Mouse (Mus musculus): ENCODE results near the gene Gan.

DNA sequence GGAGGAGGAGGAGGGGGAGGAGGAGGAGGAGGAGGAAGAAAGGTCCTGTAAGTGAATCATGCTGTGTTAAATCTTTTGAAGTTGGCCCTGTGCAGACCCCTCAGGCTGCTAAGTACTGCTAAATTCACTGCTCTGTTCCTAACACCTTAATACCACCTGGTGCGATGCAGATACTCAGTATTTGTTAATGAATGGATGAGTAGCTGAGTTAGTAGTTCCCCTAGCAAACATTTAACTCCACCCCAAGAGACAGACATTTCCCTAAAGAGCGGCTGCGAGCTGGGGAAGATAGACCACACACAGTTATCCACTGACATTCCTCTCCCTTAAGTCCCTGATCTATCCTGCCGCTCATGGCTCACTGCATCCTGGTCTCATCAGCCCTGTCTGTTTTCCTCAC is 21.6 kb upstream of the Gan start:
- no peak for TF ChIP-seq CTCF (IDR thresholded peaks at IDR 0.05; ENCODE audit: borderline replicate concordance, insufficient read depth, low read depth, low read length)
- no peak for TF ChIP-seq POLR2A (IDR thresholded peaks at IDR 0.05; ENCODE audit: borderline replicate concordance, insufficient read depth, low read length)
